Mouse (Mus musculus): ENCODE results near the gene Rpa3. TPM values are rescaled to one million over a fixed set of nuclear protein-coding genes. Genes with fewer than 3 reads are reported as not detected.
A peak's percentile ranks its signal among the peaks of the same experiment; 100 is the strongest.

Gene Rpa3
- 63.4 and 65.6 TPM in 2 replicates for polyA plus RNA-seq (2014; fragmentation: Nextera tagmentation; extraction: Ambion mirVana)

- Histone ChIP-seq H3K9ac (replicated peaks; ENCODE audit: low read length) (peak within 1 kb of the TSS; percentile 86), H3K4me1 (ENCODE audit: control insufficient read depth, insufficient read depth, low read length) (peaks cover 12% of the 10 kb centered on the region), H3K27me3 (ENCODE audit: control insufficient read depth, insufficient read depth, low read length) (no peaks in the 10 kb centered on the region), H3K27ac (replicated peaks; ENCODE audit: low read depth, low read length) (peak within 1 kb of the TSS; percentile 82), H3K4me2 (ENCODE audit: low read length) (peak within 1 kb of the TSS; percentile 68), H3K9me3 (ENCODE audit: control insufficient read depth, low read length) (no peaks in the 10 kb centered on the region), H3K36me3 (ENCODE audit: control insufficient read depth, insufficient read depth, low read length) (0 out of 2 replicates have a peak, but pooled peaks cover 3% of the 10 kb centered on the region), H3K4me3 (replicated peaks; ENCODE audit: low read depth, low read length) (peak within 1 kb of the TSS; percentile 72)
- ATAC-seq (ENCODE audit: low FRiP score, low TSS enrichment) = peak; percentile 100
- WGBS = under 1% methylated on average over 63 of the region's 64 CpGs
- peak; percentile 98 for DNase-seq
Observed at GRCm38 (mm10) chr6:8259004-8259666, at the start of gene Rpa3, which contains the start of the genes Umad1 and Gm45062. Rpa3 (minus strand) TSS chr6:8259173. Umad1 (plus strand) TSS chr6:8259288. Gm45062 (plus strand) TSS chr6:8259450.

DNA sequence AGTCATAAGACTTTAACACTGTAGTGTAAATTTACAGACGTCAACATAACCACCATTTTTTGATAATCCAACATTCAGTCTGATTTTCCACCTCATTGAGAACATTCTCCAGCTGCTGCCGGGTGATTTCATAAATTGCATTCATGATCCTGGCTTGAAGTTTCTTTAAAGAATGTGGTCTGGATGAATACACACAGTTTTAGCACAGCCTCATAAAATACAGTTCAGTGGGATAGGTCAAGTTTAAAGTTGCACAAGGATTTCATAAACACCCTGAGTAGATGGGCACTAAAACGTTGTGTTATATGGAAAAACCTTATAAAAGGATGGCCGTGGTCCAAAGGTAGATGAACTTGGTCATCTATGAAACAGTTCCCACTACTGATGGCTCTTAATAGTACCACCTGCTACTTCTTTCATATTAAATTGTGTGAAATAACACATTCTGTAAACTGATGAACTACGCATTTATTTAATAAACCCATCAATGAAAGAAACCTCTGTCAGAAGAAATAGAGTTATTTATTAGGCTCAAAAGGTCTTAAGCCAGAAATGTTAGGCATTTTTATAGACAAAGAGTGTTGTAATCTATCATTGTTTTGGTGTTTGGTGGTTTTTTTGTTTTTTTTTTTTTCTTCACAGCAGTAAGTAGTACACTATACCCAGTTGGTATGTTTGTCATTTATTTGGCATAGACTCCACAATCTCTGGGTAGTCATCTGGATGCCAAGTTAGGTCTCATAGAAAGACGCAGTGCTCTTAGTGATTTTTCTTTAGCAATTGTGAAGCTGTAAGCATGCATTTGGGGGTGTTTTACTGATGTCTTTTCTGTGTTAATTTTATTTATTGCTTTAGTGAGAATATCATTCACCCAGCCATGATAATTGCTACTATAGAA lies 49.2 kb upstream of the Rpa3 start:
- no peaks in the 10 kb centered on the region for H3K27me3 ChIP-seq (ENCODE audit: control insufficient read depth, insufficient read depth, low read length)
- H3K4me2 ChIP-seq (ENCODE audit: low read length) = no peak overlapping the region
- WGBS = 83% methylated on average over 6 of the region's 6 CpGs
- no peak for ATAC-seq (ENCODE audit: low FRiP score, low TSS enrichment)
- H3K4me1 ChIP-seq (ENCODE audit: control insufficient read depth, insufficient read depth, low read length) = no peaks in the 10 kb centered on the region
- no peak overlapping the region for H3K4me3 ChIP-seq (replicated peaks; ENCODE audit: low read depth, low read length)
- no peaks in the 10 kb centered on the region for H3K36me3 ChIP-seq (ENCODE audit: control insufficient read depth, insufficient read depth, low read length)
- no peak overlapping the region for H3K27ac ChIP-seq (replicated peaks; ENCODE audit: low read depth, low read length)
- H3K9ac ChIP-seq (replicated peaks; ENCODE audit: low read length) = no peak overlapping the region
- DNase-seq = no peak
- no peaks in the 10 kb centered on the region for H3K9me3 ChIP-seq (ENCODE audit: control insufficient read depth, low read length)

DNA sequence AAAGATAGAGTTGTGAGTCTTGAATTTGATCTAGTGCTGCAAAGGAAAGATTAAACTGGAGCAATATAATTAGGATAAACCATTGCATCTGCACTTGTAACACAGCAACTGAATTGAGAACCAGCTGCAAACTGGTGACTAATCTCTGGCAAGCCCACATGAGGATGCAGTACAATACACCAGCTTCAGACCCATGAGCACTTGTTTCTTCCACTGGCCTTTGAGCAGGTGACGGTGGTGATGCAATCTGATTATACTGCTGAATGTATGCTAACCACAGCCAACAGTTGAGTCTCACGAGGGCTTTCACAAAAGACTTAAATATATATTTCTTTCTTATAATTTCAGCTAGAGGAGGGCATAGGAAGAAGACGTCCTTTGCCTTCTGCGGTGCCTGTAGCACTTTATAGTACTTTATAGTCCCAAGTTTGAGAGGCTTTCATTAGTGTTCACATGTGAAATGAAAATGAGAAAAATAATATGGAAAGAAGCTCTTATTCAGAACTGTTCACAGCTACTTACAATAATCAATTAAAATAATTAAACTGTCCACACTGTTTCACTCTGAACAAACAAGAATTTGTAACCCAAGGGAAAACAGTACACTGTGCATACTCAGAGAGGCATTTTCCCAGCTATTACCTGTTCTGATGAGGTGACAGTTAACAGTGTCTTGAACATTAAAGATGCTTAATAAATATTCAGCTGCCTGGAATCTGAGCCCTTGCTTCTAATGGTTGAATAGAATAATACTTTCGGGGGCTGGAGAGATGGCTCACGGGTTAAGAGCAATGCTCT lies 40.3 kb upstream of the Rpa3 start:
- 0 out of 2 replicates have a peak overlapping the region, but pooled peaks have one; percentile 13 for H3K27ac ChIP-seq (replicated peaks; ENCODE audit: low read depth, low read length)

GRCm38 (mm10) chr6:8294048-8294784 lies 35.2 kb upstream of the Rpa3 start:
- Histone ChIP-seq H3K9ac (replicated peaks; ENCODE audit: low read length) (no peak overlapping the region), H3K27ac (replicated peaks; ENCODE audit: low read depth, low read length) (no peak overlapping the region), H3K27me3 (ENCODE audit: control insufficient read depth, insufficient read depth, low read length) (no peaks in the 10 kb centered on the region), H3K4me3 (replicated peaks; ENCODE audit: low read depth, low read length) (no peak overlapping the region), H3K4me1 (ENCODE audit: control insufficient read depth, insufficient read depth, low read length) (no peaks in the 10 kb centered on the region), H3K4me2 (ENCODE audit: low read length) (no peak overlapping the region), H3K9me3 (ENCODE audit: control insufficient read depth, low read length) (no peaks in the 10 kb centered on the region), H3K36me3 (ENCODE audit: control insufficient read depth, insufficient read depth, low read length) (no peaks in the 10 kb centered on the region)
- no peak for ATAC-seq (ENCODE audit: low FRiP score, low TSS enrichment)
- WGBS = 74% methylated on average over 4 of the region's 4 CpGs
- DNase-seq = no peak

More for the DNA sequence above, 40.3 kb upstream of the Rpa3 start:
- no peaks in the 10 kb centered on the region for H3K4me1 ChIP-seq (ENCODE audit: control insufficient read depth, insufficient read depth, low read length)
- no peaks in the 10 kb centered on the region for H3K36me3 ChIP-seq (ENCODE audit: control insufficient read depth, insufficient read depth, low read length)
- H3K27me3 ChIP-seq (ENCODE audit: control insufficient read depth, insufficient read depth, low read length) = no peaks in the 10 kb centered on the region
- WGBS = 67% methylated on average over 6 of the region's 6 CpGs
- no peak; the same call in 1 of the 2 replicates for ATAC-seq (ENCODE audit: low FRiP score, low TSS enrichment)
- peak; percentile 15 for DNase-seq
- H3K9me3 ChIP-seq (ENCODE audit: control insufficient read depth, low read length) = no peaks in the 10 kb centered on the region
- H3K9ac ChIP-seq (replicated peaks; ENCODE audit: low read length) = no peak overlapping the region
- H3K4me2 ChIP-seq (ENCODE audit: low read length) = no peak overlapping the region
- no peak overlapping the region for H3K4me3 ChIP-seq (replicated peaks; ENCODE audit: low read depth, low read length)

DNA sequence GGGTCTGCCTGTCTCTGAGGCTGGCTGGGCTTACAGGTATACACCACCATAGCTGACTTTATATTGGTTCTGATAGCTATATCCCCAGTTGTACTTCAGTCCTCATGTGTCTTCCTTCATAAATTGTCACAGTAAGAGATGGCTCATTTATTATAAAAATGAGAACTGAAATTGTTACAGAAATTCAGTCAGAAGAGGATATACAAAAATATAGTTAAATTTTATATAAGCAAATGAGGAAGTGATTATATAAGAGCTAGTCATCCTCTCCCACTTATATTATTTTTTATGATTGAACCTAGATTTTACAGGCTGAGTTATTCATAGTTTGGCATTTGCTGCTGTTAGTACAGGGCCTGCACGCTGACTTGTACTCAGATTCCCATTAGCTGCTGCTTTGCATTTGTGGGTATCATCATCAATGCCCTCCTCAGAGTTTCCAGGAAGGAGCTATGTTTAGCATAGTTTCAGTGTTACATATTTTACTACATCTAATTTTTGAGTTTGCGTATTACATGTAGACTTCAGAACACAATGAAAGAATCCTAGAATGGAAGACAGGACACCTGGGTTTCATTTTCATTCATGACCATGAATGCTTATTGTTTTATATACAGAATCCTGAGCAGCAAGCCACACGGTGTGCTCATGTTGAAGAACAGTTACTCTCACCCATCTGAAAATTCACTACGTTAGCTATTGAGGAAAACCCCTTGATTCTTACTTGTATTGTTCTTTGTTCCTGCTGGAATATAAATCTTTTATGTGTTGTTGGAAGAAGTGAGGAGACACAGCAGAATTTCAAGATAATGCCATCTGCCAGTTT lies 30.0 kb upstream of the Rpa3 start:
- Histone ChIP-seq H3K27ac (replicated peaks; ENCODE audit: low read depth, low read length) (no peak overlapping the region), H3K4me2 (ENCODE audit: low read length) (no peak overlapping the region), H3K27me3 (ENCODE audit: control insufficient read depth, insufficient read depth, low read length) (no peaks in the 10 kb centered on the region), H3K36me3 (ENCODE audit: control insufficient read depth, insufficient read depth, low read length) (no peaks in the 10 kb centered on the region), H3K4me3 (replicated peaks; ENCODE audit: low read depth, low read length) (no peak overlapping the region), H3K9me3 (ENCODE audit: control insufficient read depth, low read length) (no peaks in the 10 kb centered on the region), H3K4me1 (ENCODE audit: control insufficient read depth, insufficient read depth, low read length) (no peaks in the 10 kb centered on the region), H3K9ac (replicated peaks; ENCODE audit: low read length) (no peak overlapping the region)
- ATAC-seq (ENCODE audit: low FRiP score, low TSS enrichment) = no peak
- no peak for DNase-seq
- 79% methylated on average over 4 of the region's 4 CpGs for WGBS

DNA sequence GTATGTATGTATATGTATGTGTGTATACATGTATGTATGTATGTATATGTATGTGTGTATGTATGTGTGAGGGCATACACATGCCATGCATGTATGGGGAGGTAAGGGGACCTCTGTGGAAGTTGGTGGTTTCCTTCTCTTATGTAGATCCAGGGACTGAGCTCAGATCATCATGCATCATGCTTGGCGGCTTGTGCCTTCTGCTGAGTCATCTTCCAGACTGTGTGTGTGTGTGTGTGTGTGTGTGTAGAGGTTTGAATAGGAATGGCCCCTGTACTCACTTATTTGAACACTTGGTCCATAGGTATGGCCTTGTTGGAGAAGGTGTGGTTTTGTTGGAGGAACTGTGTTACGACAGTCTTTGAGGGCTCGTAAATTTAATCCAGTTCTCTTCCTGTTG lies 27.2 kb upstream of the Rpa3 start:
- Histone ChIP-seq H3K9ac (replicated peaks; ENCODE audit: low read length) (no peak overlapping the region), H3K27ac (replicated peaks; ENCODE audit: low read depth, low read length) (no peak overlapping the region), H3K36me3 (ENCODE audit: control insufficient read depth, insufficient read depth, low read length) (no peaks in the 10 kb centered on the region), H3K4me2 (ENCODE audit: low read length) (no peak overlapping the region), H3K4me3 (replicated peaks; ENCODE audit: low read depth, low read length) (no peak overlapping the region), H3K9me3 (ENCODE audit: control insufficient read depth, low read length) (no peaks in the 10 kb centered on the region), H3K27me3 (ENCODE audit: control insufficient read depth, insufficient read depth, low read length) (no peaks in the 10 kb centered on the region), H3K4me1 (ENCODE audit: control insufficient read depth, insufficient read depth, low read length) (no peaks in the 10 kb centered on the region)
- DNase-seq (no peak), ATAC-seq (ENCODE audit: low FRiP score, low TSS enrichment) (no peak)
- over 99% methylated on average over 3 of the region's 3 CpGs for WGBS

- ATAC-seq (ENCODE audit: low FRiP score, low TSS enrichment) (no peak), DNase-seq (no peak)
- WGBS = 83% methylated on average over 3 of the region's 3 CpGs
- no peaks in the 10 kb centered on the region for H3K4me1 ChIP-seq (ENCODE audit: control insufficient read depth, insufficient read depth, low read length)
- H3K9ac ChIP-seq (replicated peaks; ENCODE audit: low read length) = no peak overlapping the region
- no peaks in the 10 kb centered on the region for H3K27me3 ChIP-seq (ENCODE audit: control insufficient read depth, insufficient read depth, low read length)
- no peak overlapping the region for H3K4me2 ChIP-seq (ENCODE audit: low read length)
- no peaks in the 10 kb centered on the region for H3K9me3 ChIP-seq (ENCODE audit: control insufficient read depth, low read length)
- H3K36me3 ChIP-seq (ENCODE audit: control insufficient read depth, insufficient read depth, low read length) = no peaks in the 10 kb centered on the region
- H3K27ac ChIP-seq (replicated peaks; ENCODE audit: low read depth, low read length) = no peak overlapping the region
- H3K4me3 ChIP-seq (replicated peaks; ENCODE audit: low read depth, low read length) = no peak overlapping the region
Observed at GRCm38 (mm10) chr6:8285401-8285960, 26.5 kb upstream of the Rpa3 start.
